Comparison of ENCODE assay signal across 8 mouse cellular contexts in the genomic region with DNA sequence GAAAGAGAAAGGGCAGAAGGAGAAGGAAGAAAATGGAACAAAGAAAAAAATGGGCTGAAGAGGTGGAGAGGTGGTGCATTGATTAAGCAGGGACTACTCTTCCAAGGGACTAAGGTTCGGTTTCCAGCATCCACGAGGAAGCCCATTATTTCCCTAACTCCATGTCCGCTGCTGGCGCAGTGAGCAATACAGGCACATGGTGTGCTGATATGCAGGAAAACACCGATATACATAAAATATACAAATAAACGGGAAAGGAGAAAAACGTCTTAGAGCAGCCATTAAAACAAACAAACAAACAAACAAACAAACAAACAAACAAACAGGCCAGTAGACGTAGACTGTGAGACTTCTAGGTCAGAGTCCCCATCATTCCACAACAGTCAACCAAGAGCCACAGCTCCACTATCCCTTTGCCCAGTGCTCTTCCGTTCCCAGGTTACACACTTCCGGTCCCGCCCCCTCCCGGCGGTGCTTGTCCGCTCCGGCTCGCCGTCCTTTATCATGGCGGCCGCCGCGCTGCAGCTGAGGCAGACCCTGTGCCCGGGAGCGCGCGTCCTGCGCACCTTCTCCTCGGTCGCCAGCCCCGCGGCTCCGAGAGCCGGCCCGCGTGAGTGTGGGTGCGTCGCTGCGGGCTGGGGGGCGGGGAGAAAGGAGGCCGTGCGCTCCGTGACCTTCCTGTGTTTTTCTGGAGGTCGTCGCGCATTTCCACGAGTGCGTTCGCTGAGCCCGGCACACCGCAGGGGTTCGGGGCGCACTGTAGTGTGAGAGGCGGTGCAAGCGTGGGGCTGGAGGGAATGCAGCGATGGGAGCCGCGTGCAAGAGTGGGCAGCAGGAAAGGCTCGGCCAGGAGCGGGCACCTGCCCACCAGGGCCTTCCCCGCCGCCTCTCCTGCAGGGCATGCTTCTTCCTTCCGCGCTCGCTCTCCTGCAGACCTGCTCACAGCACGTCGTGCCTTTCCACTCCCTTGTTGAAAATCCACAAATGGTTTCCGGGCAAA. TPM values are rescaled to one million over a fixed set of nuclear protein-coding genes. Genes with fewer than 3 reads are reported as not detected.
DNase-seq lines count a peak whose midpoint lies in the region; ATAC-seq and TF ChIP-seq lines count a peak whose summit lies in the region.

A gene (plus strand): TSS at position 474 of the 1,000 bp plus-strand sequence.

- DNase-seq in B cell, adult 2 months: peak; percentile 88
- peak; percentile 94 for DNase-seq in heart, embryonic 10.5 days (ENCODE audit: low spot score)
- peak; percentile 91 for DNase-seq in limb, embryonic 14.5 days (ENCODE audit: low spot score)
- peak; percentile 46 to 85 for DNase-seq in spleen, adult 2 months (ENCODE audit: low read depth in 1 of 2, low spot score in 2 of 2)

- peak within 1 kb of the TSS; percentile 56 for H3K4me2 ChIP-seq in embryonic facial prominence, embryonic 15.5 days (replicated peaks)
- H3K4me2 ChIP-seq in kidney, embryonic 14.5 days (replicated peaks; ENCODE audit: low read depth, low read length): peak within 1 kb of the TSS; percentile 65
- H3K4me2 ChIP-seq in limb, embryonic 14.5 days (replicated peaks; ENCODE audit: low read depth, low read length, severe bottlenecking): peak within 1 kb of the TSS; percentile 64
- H3K4me2 ChIP-seq in midbrain, embryonic 16.5 days (ENCODE audit: low read length): peak within 1 kb of the TSS; percentile 66

- H3K4me3 ChIP-seq in bone marrow macrophage, adult 2 months (ENCODE audit: insufficient read depth, low read length): peak within 1 kb of the TSS; percentile 76
- peak within 1 kb of the TSS; percentile 87 for H3K4me3 ChIP-seq in embryonic facial prominence, embryonic 15.5 days (replicated peaks)
- H3K4me3 ChIP-seq in heart, embryonic 10.5 days: peak within 1 kb of the TSS; percentile 96
- H3K4me3 ChIP-seq in kidney, embryonic 14.5 days (ENCODE audit: low read length): peak within 1 kb of the TSS; percentile 90
- peak within 1 kb of the TSS; percentile 89 for H3K4me3 ChIP-seq in limb, embryonic 14.5 days (replicated peaks; ENCODE audit: low read length)
- peak within 1 kb of the TSS; percentile 57 for H3K4me3 ChIP-seq in midbrain, embryonic 16.5 days (ENCODE audit: low read depth, low read length)
- H3K4me3 ChIP-seq in spleen, adult 2 months (ENCODE audit: extremely low read depth, insufficient read depth, insufficient read length): peak within 1 kb of the TSS; percentile 86

- H3K4me1 ChIP-seq in bone marrow macrophage, adult 2 months (ENCODE audit: control insufficient read depth, insufficient read depth, low read length): peaks cover 7% of the 10 kb centered on the region
- peaks cover 8% of the 10 kb centered on the region; the same call in 1 of the 2 replicates for H3K4me1 ChIP-seq in embryonic facial prominence, embryonic 15.5 days
- H3K4me1 ChIP-seq in heart, embryonic 10.5 days: peaks cover 20% of the 10 kb centered on the region
- H3K4me1 ChIP-seq in kidney, embryonic 14.5 days (ENCODE audit: control insufficient read depth, insufficient read depth, low read length): peaks cover 13% of the 10 kb centered on the region; the same call in 1 of the 2 replicates
- H3K4me1 ChIP-seq in limb, embryonic 14.5 days (ENCODE audit: control insufficient read depth, insufficient read depth, low read length): peaks cover 8% of the 10 kb centered on the region
- H3K4me1 ChIP-seq in midbrain, embryonic 16.5 days (ENCODE audit: control insufficient read depth, insufficient read depth, low read length): peaks cover 18% of the 10 kb centered on the region
- no peaks in the 10 kb centered on the region; the same call in 1 of the 2 replicates for H3K4me1 ChIP-seq in spleen, adult 2 months (ENCODE audit: control insufficient read depth, insufficient read depth, insufficient read length)

- H3K27ac ChIP-seq in bone marrow macrophage, adult 2 months (ENCODE audit: insufficient read depth, low read depth, low read length): peak within 1 kb of the TSS; percentile 54
- H3K27ac ChIP-seq in embryonic facial prominence, embryonic 15.5 days (replicated peaks): peak within 1 kb of the TSS; percentile 87
- peak within 1 kb of the TSS; percentile 100 for H3K27ac ChIP-seq in heart, embryonic 10.5 days
- peak within 1 kb of the TSS; percentile 72 for H3K27ac ChIP-seq in kidney, embryonic 14.5 days (ENCODE audit: low read depth, low read length)
- peak within 1 kb of the TSS; percentile 79 for H3K27ac ChIP-seq in limb, embryonic 14.5 days (replicated peaks; ENCODE audit: low read depth, low read length)
- H3K27ac ChIP-seq in midbrain, embryonic 16.5 days (ENCODE audit: low read length): peak within 1 kb of the TSS; percentile 92
- H3K27ac ChIP-seq in spleen, adult 2 months (ENCODE audit: insufficient read depth, low read length): peak within 1 kb of the TSS; percentile 34; the same call in 1 of the 2 replicates

- WGBS in embryonic facial prominence, embryonic 15.5 days: 4% methylated on average over 64 of the region's 66 CpGs
- WGBS in heart, embryonic 10.5 days: 3% methylated on average over 66 of the region's 66 CpGs
- whole genome bisulfite sequencing in kidney, embryonic 14.5 days: 4% methylated on average over 65 of the region's 66 CpGs
- WGBS in limb, embryonic 14.5 days: 3% methylated on average over 63 of the region's 66 CpGs
- WGBS in midbrain, embryonic 16.5 days: 3% methylated on average over 65 of the region's 66 CpGs
- WGBS in spleen, adult 2 months: 4% methylated on average over 65 of the region's 66 CpGs

- peak within 1 kb of the TSS; percentile 84 for H3K9ac ChIP-seq in embryonic facial prominence, embryonic 15.5 days
- peak within 1 kb of the TSS; percentile 93 for H3K9ac ChIP-seq in kidney, embryonic 14.5 days (ENCODE audit: low read depth, low read length)
- peak within 1 kb of the TSS; percentile 93 for H3K9ac ChIP-seq in limb, embryonic 14.5 days (ENCODE audit: low read depth, low read length, severe bottlenecking)
- H3K9ac ChIP-seq in midbrain, embryonic 16.5 days (ENCODE audit: low read depth, low read length): peak within 1 kb of the TSS; percentile 70

- TF ChIP-seq POLR2A in bone marrow macrophage, adult 2 months (IDR thresholded peaks at IDR 0.05; ENCODE audit: borderline replicate concordance, low read depth, low read length): peak; percentile 54; the same call in 1 of the 2 replicates
- TF ChIP-seq POLR2A in limb, embryonic 14.5 days (IDR thresholded peaks at IDR 0.05; ENCODE audit: borderline replicate concordance, extremely low read depth, insufficient read depth, insufficient read length): 0 out of 2 replicates have a peak, but pooled peaks have one; percentile 72
- peak; percentile 70 for TF ChIP-seq POLR2A in spleen, adult 2 months (IDR thresholded peaks at IDR 0.05; ENCODE audit: low read depth, low read length)

- H3K36me3 ChIP-seq in embryonic facial prominence, embryonic 15.5 days: peaks cover 8% of the 10 kb centered on the region
- peaks cover 17% of the 10 kb centered on the region for H3K36me3 ChIP-seq in heart, embryonic 10.5 days
- H3K36me3 ChIP-seq in kidney, embryonic 14.5 days (ENCODE audit: control insufficient read depth, insufficient read depth, low read length): peaks cover 14% of the 10 kb centered on the region; the same call in 1 of the 2 replicates
- H3K36me3 ChIP-seq in limb, embryonic 14.5 days (ENCODE audit: control insufficient read depth, insufficient read depth, low read length): peaks cover 13% of the 10 kb centered on the region
- H3K36me3 ChIP-seq in midbrain, embryonic 16.5 days (ENCODE audit: control insufficient read depth, insufficient read depth, low read length): peaks cover 3% of the 10 kb centered on the region; the same call in 1 of the 2 replicates
- H3K36me3 ChIP-seq in spleen, adult 2 months (ENCODE audit: control insufficient read depth, insufficient read depth, low read length): peaks cover 8% of the 10 kb centered on the region

- no peaks in the 10 kb centered on the region for H3K27me3 ChIP-seq in embryonic facial prominence, embryonic 15.5 days
- no peaks in the 10 kb centered on the region for H3K27me3 ChIP-seq in heart, embryonic 10.5 days (ENCODE audit: insufficient read depth, poor library complexity, severe bottlenecking)
- no peaks in the 10 kb centered on the region for H3K27me3 ChIP-seq in kidney, embryonic 14.5 days (ENCODE audit: control insufficient read depth, insufficient read depth, low read length)
- H3K27me3 ChIP-seq in limb, embryonic 14.5 days (ENCODE audit: control insufficient read depth, insufficient read depth, low read length): no peaks in the 10 kb centered on the region
- H3K27me3 ChIP-seq in midbrain, embryonic 16.5 days (ENCODE audit: control insufficient read depth, insufficient read depth, low read depth, low read length): peaks cover 6% of the 10 kb centered on the region; the same call in 1 of the 2 replicates
- H3K27me3 ChIP-seq in spleen, adult 2 months (ENCODE audit: control insufficient read depth, insufficient read depth, low read length): no peaks in the 10 kb centered on the region

- TF ChIP-seq CTCF in bone marrow macrophage, adult 2 months (IDR thresholded peaks at IDR 0.05; ENCODE audit: low read depth, low read length): no peak
- TF ChIP-seq CTCF in spleen, adult 2 months (IDR thresholded peaks at IDR 0.05; ENCODE audit: extremely low read depth, insufficient read depth, insufficient read length, insufficient replicate concordance): no peak

- H3K9me3 ChIP-seq in embryonic facial prominence, embryonic 15.5 days (replicated peaks): no peaks in the 10 kb centered on the region
- no peaks in the 10 kb centered on the region for H3K9me3 ChIP-seq in heart, embryonic 10.5 days
- H3K9me3 ChIP-seq in kidney, embryonic 14.5 days (ENCODE audit: control insufficient read depth, low read length): no peaks in the 10 kb centered on the region
- no peaks in the 10 kb centered on the region for H3K9me3 ChIP-seq in limb, embryonic 14.5 days (ENCODE audit: control insufficient read depth, low read length)
- no peaks in the 10 kb centered on the region for H3K9me3 ChIP-seq in midbrain, embryonic 16.5 days (replicated peaks; ENCODE audit: control insufficient read depth, low read length, poor library complexity, severe bottlenecking)

- peak; percentile 97 for ATAC-seq in embryonic facial prominence, embryonic 15.5 days (ENCODE audit: insufficient number of reproducible peaks, low FRiP score, low TSS enrichment, low read depth)
- peak; percentile 99 for ATAC-seq in kidney, embryonic 14.5 days (ENCODE audit: low FRiP score, low TSS enrichment)
- peak; percentile 99 for ATAC-seq in limb, embryonic 14.5 days (ENCODE audit: low FRiP score, low read depth)
- peak; percentile 100 for ATAC-seq in midbrain, embryonic 16.5 days

RNA-seq across cellular contexts. Expression of the gene that starts here (rescaled TPM):
- polyA plus RNA-seq in bone marrow macrophage, adult 2 months (2012; ENCODE audit: insufficient read depth, insufficient read length, missing spikeins): 43.3 and 49.8 TPM in 2 replicates
- 82.6 and 87.1 TPM in 2 replicates for polyA plus RNA-seq in embryonic facial prominence, embryonic 15.5 days (2015; fragmentation: Nextera tagmentation; extraction: Ambion mirVana)
- 129 and 136 TPM in 2 replicates for polyA plus RNA-seq in heart, embryonic 10.5 days (2016; fragmentation: Nextera tagmentation; extraction: Ambion mirVana)
- polyA plus RNA-seq in kidney, embryonic 14.5 days (2014; fragmentation: Nextera tagmentation; extraction: Ambion mirVana): 135 and 153 TPM in 2 replicates
- polyA plus RNA-seq in limb, embryonic 14.5 days (2012; rRNA removed): 17.3 and 33.4 TPM in 2 replicates
- polyA plus RNA-seq in limb, embryonic 14.5 days (2014; fragmentation: Nextera tagmentation; extraction: Ambion mirVana): 93.2 and 104 TPM in 2 replicates
- 66.1 and 67.6 TPM in 2 replicates for polyA plus RNA-seq in midbrain, embryonic 16.5 days (2015; fragmentation: Nextera tagmentation; extraction: Ambion mirVana)
- polyA plus RNA-seq in spleen, adult 2 months (2012; rRNA removed): 4.1 and 4.7 TPM in 2 replicates

Comparison
In these comparisons a context has a peak if more than half of its experiments do, and no peak if none do; other contexts are left out.
1. Peak in every context shown above with its lines: DNase-seq, ATAC-seq, H3K4me3 ChIP-seq and H3K27ac ChIP-seq.
2. H3K27ac ChIP-seq: peak in every context shown above with its lines; median percentile 100 in heart, embryonic 10.5 days; 92 in midbrain, embryonic 16.5 days; 87 in embryonic facial prominence, embryonic 15.5 days; 79 in limb, embryonic 14.5 days; 72 in kidney, embryonic 14.5 days; 54 in bone marrow macrophage, adult 2 months; 34 in spleen, adult 2 months.